Mouse (Mus musculus) liver, embryonic 11.5 days (tissue): ENCODE measurements around the gene Slco1a4. TPM values are rescaled to one million over a fixed set of nuclear protein-coding genes. Genes with fewer than 3 reads are reported as not detected.
"Not testable (repeated sequence)": the region's sequence is repeated elsewhere in the genome, so short reads cannot be mapped to it uniquely, and the experiment has no call there.

Experiments
- ATAC-seq: fragments of 200-750 bp; cut with Nextera tagmentation; replicated peaks from 2 replicates; pipeline ENCODE4 v1.8.0; 2017; ENCODE audit warnings: moderate number of reproducible peaks, mild to moderate bottlenecking, moderate TSS enrichment, moderate library complexity; ENCODE audit not compliant: low FRiP score
- DNase-seq: peaks from one replicate; pipeline ENCODE4 v3.0.0-alpha.2; 2017; ENCODE audit warnings: low spot score
- H3K27ac ChIP-seq: fragments of 300-500 bp; sonication (generic); 2 replicates; pipeline ENCODE4 v1.5.1; 2014; ENCODE audit warnings: mild to moderate bottlenecking, low read depth, low read length, control low read depth
- H3K27me3 ChIP-seq: fragments of 300-500 bp; sonication (generic); replicated peaks from 2 replicates; pipeline ENCODE4 v1.6.1; 2014; ENCODE audit warnings: low read length, mixed read lengths; ENCODE audit not compliant: control insufficient read depth, insufficient read depth
- H3K36me3 ChIP-seq: fragments of 300-500 bp; sonication (generic); 2 replicates; pipeline ENCODE4 v1.6.1; 2014; ENCODE audit warnings: mild to moderate bottlenecking, low read length, moderate library complexity, mixed read lengths; ENCODE audit not compliant: control insufficient read depth, insufficient read depth
- H3K4me1 ChIP-seq: fragments of 300-500 bp; sonication (generic); replicated peaks from 2 replicates; pipeline ENCODE4 v1.6.1; 2014; ENCODE audit warnings: low read length, mixed read lengths; ENCODE audit not compliant: control insufficient read depth, insufficient read depth
- H3K4me2 ChIP-seq: fragments of 300-500 bp; sonication (generic); 2 replicates; pipeline ENCODE4 v1.6.1; 2014; ENCODE audit warnings: mild to moderate bottlenecking, control low read depth, moderate library complexity
- H3K4me3 ChIP-seq: fragments of 300-500 bp; sonication (generic); 2 replicates; pipeline ENCODE4 v1.5.1; 2014; ENCODE audit warnings: low read depth, low read length, control low read depth
- H3K9ac ChIP-seq: fragments of 300-500 bp; sonication (generic); 2 replicates; pipeline ENCODE4 v1.6.1; 2014; ENCODE audit warnings: low read depth, low read length, control low read depth
- H3K9me3 ChIP-seq: fragments of 300-500 bp; sonication (generic); 2 replicates; pipeline ENCODE4 v1.6.1; 2016; ENCODE audit warnings: low read length, inconsistent platforms, mixed read lengths; ENCODE audit not compliant: control insufficient read depth
- WGBS: fragments of 180-500 bp; shearing (Covaris S2); extraction: QIAGEN DNeasy Blood & Tissue Kit; methylation state at CpG from one replicate; pipeline ENCODE4 v1.1.7; 2014; 5-methylcytosine and 5-hydroxymethylcytosine counted together
- polyA plus RNA-seq: library from polyadenylated mRNA; unstranded; fragments of >200 nt; fragmentation: Nextera tagmentation; extraction: Ambion mirVana; gene quantifications from 2 replicates; pipeline ENCODE4 v1.2.1, GENCODE M21; 2014

Gene Slco1a4
- not detected in 2 replicates for polyA plus RNA-seq

DNA sequence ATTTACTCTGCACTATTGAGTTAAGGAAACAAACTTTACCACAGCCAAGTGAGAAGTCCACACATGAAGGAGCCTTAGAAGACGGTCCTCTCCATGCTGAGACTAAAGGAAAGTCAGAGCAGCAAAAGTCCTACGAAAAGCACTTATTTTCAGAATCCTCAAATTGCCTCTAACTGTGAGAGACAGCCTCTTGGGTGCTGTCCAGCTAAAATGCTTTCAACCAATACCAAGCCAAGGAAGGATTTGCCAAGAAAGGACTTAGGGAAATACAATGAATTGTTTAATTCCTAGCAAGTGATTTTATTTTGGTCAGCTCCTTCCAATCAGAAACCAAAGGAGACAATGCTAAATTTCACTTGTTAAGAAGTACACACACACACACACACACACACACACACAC is at the start of gene Slco1a4:
TSS of gene Slco1a4 (minus strand) at position 115 of the 400 bp plus-strand sequence.
- H3K4me1 ChIP-seq: no peaks in the 10 kb centered on the region
- H3K9ac ChIP-seq: no peak within 1 kb of the TSS
- no peak within 1 kb of the TSS for H3K27ac ChIP-seq
- DNase-seq (no peak), ATAC-seq (no peak)
- WGBS: 81% methylated on average over 2 of the region's 2 CpGs
- H3K36me3 ChIP-seq: no peaks in the 10 kb centered on the region
- H3K4me3 ChIP-seq: no peak within 1 kb of the TSS
- H3K4me2 ChIP-seq: no peak within 1 kb of the TSS
- no peaks in the 10 kb centered on the region for H3K27me3 ChIP-seq
- H3K9me3 ChIP-seq: no peaks in the 10 kb centered on the region

DNA sequence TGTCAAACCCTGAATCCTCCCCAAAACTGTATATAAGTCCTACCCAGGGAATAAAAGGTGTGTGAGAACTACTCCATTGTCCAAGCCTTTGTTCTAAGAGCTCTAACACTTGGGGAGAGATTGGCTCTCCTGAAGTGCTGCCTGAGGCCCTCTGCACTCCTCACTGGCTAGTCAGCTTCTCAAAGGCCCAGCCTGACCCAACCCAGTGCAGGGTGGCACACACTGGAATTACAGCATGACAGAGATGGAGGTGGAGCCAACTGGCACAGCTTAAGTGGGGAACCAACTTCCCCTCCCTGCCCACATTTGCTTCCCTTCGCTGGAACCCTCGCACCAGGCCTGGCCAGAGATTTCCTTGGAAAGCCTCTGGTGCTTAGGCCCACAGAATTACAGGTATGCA is 42.2 kb upstream of the Slco1a4 start:
- Histone ChIP-seq H3K4me2 (no peak overlapping the region), H3K36me3 (no peaks in the 10 kb centered on the region), H3K4me3 (no peak overlapping the region), H3K27ac (no peak overlapping the region), H3K27me3 (no peaks in the 10 kb centered on the region), H3K9me3 (no peaks in the 10 kb centered on the region), H3K9ac (no peak overlapping the region), H3K4me1 (no peaks in the 10 kb centered on the region)
- DNase-seq (no peak), ATAC-seq (no peak)
- 64% methylated on average over 2 of the region's 2 CpGs for WGBS

DNA sequence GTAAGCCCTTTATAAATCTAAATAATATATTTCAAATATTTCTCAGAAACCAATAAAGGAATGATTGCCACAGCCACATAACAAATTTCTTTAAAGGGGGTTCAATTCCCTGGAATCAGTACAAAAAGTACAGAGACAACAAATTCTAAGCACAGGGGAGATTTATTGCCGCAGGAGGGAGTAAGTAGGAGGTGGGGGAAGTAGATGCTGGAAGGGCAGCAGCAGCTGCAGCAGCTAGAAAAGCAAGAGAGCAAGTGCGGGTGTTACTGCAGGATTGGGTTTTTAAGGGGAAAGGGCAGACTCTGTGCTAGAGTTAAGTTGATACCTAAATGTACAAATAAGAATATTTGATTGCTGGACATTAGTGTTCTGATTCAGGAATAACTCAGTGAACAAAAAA is 33.7 kb upstream of the Slco1a4 start:
- Histone ChIP-seq H3K9me3 (no peaks in the 10 kb centered on the region), H3K27me3 (no peaks in the 10 kb centered on the region), H3K4me1 (no peaks in the 10 kb centered on the region), H3K27ac (no peak overlapping the region), H3K4me2 (no peak overlapping the region), H3K4me3 (no peak overlapping the region), H3K9ac (no peak overlapping the region), H3K36me3 (no peaks in the 10 kb centered on the region)
- DNase-seq (no peak), ATAC-seq (no peak)
- WGBS: 60% methylated on average over 2 of the region's 2 CpGs

DNA sequence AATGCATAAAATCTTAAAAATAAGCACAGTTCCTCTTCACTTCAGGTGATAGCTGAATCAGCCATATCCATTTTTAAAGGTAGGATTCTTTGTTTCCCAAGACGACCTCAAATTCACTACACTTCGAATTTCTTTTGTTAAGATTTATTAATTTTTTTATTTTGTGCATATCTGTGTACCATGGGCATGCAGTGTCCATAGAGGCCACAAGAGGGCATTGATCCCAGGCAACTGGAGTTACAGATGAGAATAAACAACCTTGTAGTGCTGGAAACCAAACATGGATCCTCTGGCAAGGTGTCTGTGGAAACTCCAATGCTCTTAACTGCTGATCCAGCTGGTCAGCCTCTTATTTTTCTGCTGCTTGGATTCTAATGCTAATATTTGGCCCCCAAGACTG is 32.2 kb upstream of the Slco1a4 start:
- Histone ChIP-seq H3K27ac (no peak overlapping the region), H3K27me3 (no peaks in the 10 kb centered on the region), H3K4me1 (no peaks in the 10 kb centered on the region), H3K4me3 (no peak overlapping the region), H3K4me2 (no peak overlapping the region), H3K9ac (no peak overlapping the region), H3K9me3 (no peaks in the 10 kb centered on the region), H3K36me3 (no peaks in the 10 kb centered on the region)
- DNase-seq (no peak), ATAC-seq (no peak)
- 58% methylated on average over 2 of the region's 2 CpGs for WGBS

- H3K4me1 ChIP-seq: no peaks in the 10 kb centered on the region
- H3K9ac ChIP-seq: no peak overlapping the region
- no peaks in the 10 kb centered on the region for H3K9me3 ChIP-seq
- H3K27ac ChIP-seq: no peak overlapping the region
- ATAC-seq: no peak
- WGBS: 58% methylated on average over 1 of the region's 1 CpGs
- DNase-seq: no peak
- no peaks in the 10 kb centered on the region for H3K36me3 ChIP-seq
- no peak overlapping the region for H3K4me2 ChIP-seq
- H3K27me3 ChIP-seq: no peaks in the 10 kb centered on the region
- H3K4me3 ChIP-seq: no peak overlapping the region
Measured at GRCm38 (mm10) chr6:141882581-141882980, 26.6 kb upstream of the Slco1a4 start.

GRCm38 (mm10) chr6:141875742-141876141 is 19.7 kb upstream of the Slco1a4 start:
- not testable (repeated sequence) for DNase-seq, H3K4me1 ChIP-seq, ATAC-seq, H3K36me3 ChIP-seq, H3K4me3 ChIP-seq, H3K4me2 ChIP-seq, H3K27me3 ChIP-seq, H3K27ac ChIP-seq, H3K9ac ChIP-seq, H3K9me3 ChIP-seq
- 79% methylated on average over 4 of the region's 4 CpGs for WGBS

DNA sequence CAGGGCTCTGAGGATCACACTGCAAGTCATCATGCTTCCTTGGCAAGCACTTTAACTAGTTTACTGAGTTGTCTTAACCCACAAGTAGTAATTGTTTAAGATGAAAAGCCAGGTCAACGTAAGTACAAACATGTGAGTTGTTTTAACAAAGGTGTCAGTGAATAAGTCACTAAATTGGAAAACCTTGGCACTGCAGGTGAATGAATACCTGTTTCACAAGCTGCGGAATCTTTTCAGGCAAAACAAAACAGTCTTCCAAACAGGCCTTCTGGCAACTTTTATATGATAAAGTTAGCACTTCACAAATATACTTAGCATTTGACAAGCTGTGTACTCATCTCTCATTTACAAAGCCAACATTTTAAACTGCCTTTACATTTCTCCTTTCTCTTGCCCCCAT is 15.7 kb upstream of the Slco1a4 start:
- H3K4me1 ChIP-seq: no peaks in the 10 kb centered on the region
- H3K4me3 ChIP-seq: no peak overlapping the region
- H3K27ac ChIP-seq: no peak overlapping the region
- no peak overlapping the region for H3K4me2 ChIP-seq
- WGBS: 72% methylated on average over 2 of the region's 2 CpGs
- H3K36me3 ChIP-seq: no peaks in the 10 kb centered on the region
- no peak overlapping the region for H3K9ac ChIP-seq
- ATAC-seq: no peak
- no peak for DNase-seq
- no peaks in the 10 kb centered on the region for H3K9me3 ChIP-seq
- H3K27me3 ChIP-seq: no peaks in the 10 kb centered on the region

DNA sequence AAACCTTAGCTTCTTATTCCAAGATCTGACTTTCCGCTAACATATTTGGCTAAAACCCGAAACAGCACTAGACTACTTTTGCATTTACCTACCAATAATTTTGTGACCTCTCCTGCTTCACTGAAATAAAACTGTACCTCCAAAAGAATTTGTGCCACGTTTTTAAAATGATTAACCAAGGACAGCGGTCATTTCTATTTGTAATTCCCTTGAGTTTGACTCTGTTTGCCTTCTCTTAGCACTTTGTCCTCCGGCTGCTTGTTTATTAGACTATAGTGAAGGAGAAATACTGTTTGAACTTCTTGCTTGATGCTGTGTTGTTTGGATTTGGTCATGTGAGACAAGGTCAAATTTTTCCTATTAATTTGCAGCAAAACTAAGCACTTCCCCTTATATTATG is 12.7 kb upstream of the Slco1a4 start:
- no peak for DNase-seq
- H3K36me3 ChIP-seq: no peaks in the 10 kb centered on the region
- no peaks in the 10 kb centered on the region for H3K4me1 ChIP-seq
- no peak overlapping the region for H3K9ac ChIP-seq
- WGBS: 73% methylated on average over 5 of the region's 5 CpGs
- H3K27me3 ChIP-seq: no peaks in the 10 kb centered on the region
- H3K4me3 ChIP-seq: no peak overlapping the region
- H3K4me2 ChIP-seq: no peak overlapping the region
- no peak for ATAC-seq
- H3K9me3 ChIP-seq: no peaks in the 10 kb centered on the region
- no peak overlapping the region for H3K27ac ChIP-seq

DNA sequence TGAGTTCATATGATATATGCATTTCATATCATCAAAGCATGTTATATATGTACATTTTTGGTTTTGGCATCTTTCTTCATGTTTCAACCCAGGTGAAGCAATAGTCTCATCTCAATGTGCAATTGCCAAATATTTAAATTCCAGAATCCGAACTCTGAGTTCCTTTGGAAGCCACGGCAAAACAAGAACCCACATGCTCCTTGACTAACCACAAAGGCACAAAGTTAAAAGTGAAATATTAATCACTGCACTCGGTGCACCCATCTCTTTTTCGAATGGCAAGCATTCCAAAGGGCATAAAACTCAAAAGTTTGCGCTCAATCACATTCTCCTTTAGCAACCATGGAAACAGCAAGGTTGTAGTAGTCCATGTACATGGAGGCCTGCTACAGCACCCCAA is 10.0 kb upstream of the Slco1a4 start:
- H3K4me3 ChIP-seq: no peak overlapping the region
- WGBS: 78% methylated on average over 5 of the region's 5 CpGs
- H3K4me2 ChIP-seq: no peak overlapping the region
- no peaks in the 10 kb centered on the region for H3K9me3 ChIP-seq
- H3K9ac ChIP-seq: no peak overlapping the region
- no peaks in the 10 kb centered on the region for H3K27me3 ChIP-seq
- H3K4me1 ChIP-seq: no peaks in the 10 kb centered on the region
- DNase-seq: no peak
- no peaks in the 10 kb centered on the region for H3K36me3 ChIP-seq
- H3K27ac ChIP-seq: no peak overlapping the region
- no peak for ATAC-seq
